Mouse (Mus musculus): ENCODE measurements around the gene Tnfrsf25. TPM values are rescaled to one million over a fixed set of nuclear protein-coding genes. Genes with fewer than 3 reads are reported as not detected.
A peak's percentile ranks its signal among the peaks of the same experiment; 100 is the strongest.

The Tnfrsf25 gene
- total RNA-seq, 2 experiments from 2014 or later, result 1.0 to 1.8 TPM

DNA sequence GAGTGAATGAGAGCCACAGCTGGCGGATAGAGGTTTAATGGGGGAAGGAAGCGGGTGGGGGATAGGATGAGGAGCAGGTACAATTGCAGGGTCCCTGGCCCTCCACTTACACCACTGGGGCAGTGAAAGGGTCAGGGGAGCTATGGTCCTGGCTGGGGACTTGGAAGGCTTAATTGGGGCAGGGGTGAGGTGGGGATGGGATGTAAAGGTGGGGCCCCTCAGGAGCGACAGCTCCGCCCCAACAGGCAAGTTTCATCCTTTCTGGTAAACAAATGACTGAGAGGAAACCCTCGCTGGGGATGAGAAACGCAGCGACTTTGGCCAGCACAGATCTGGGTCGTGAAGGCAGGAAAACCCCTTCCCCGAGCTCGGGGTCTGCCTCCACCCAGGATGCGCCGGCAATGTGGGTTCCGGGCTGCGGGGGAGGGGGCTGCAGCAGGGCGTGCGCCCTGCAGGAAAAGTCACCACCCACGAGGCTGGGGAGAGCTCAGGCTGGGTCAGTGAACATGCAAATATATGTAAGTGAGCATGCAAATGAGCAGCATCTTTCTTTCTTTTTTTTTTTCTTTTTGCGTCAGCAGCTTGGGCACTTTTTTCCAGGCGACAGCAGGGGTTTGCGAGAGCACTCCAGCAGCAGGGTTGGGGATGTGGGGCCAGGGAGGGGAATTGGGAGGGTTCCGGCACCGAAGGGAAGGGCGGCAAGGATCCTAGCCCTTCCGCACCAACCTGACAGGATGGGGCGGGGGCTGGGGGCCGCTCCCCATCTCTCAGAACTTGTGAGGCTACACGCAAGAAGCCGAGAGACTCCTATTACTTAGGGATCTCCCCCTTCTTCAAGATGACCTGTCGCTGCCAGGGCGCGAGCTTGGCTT is 4.8 kb downstream of the Tnfrsf25 start:
- DNase-seq (ENCODE audit: low spot score), result no peak

- no peak for DNase-seq (ENCODE audit: low spot score)
Measured at GRCm38 (mm10) chr4:152121183-152121505, 5.4 kb downstream of the Tnfrsf25 start.

GRCm38 (mm10) chr4:152124361-152124961 is 8.7 kb downstream of the Tnfrsf25 start:
- DNase-seq (ENCODE audit: low spot score), result no peak

DNA sequence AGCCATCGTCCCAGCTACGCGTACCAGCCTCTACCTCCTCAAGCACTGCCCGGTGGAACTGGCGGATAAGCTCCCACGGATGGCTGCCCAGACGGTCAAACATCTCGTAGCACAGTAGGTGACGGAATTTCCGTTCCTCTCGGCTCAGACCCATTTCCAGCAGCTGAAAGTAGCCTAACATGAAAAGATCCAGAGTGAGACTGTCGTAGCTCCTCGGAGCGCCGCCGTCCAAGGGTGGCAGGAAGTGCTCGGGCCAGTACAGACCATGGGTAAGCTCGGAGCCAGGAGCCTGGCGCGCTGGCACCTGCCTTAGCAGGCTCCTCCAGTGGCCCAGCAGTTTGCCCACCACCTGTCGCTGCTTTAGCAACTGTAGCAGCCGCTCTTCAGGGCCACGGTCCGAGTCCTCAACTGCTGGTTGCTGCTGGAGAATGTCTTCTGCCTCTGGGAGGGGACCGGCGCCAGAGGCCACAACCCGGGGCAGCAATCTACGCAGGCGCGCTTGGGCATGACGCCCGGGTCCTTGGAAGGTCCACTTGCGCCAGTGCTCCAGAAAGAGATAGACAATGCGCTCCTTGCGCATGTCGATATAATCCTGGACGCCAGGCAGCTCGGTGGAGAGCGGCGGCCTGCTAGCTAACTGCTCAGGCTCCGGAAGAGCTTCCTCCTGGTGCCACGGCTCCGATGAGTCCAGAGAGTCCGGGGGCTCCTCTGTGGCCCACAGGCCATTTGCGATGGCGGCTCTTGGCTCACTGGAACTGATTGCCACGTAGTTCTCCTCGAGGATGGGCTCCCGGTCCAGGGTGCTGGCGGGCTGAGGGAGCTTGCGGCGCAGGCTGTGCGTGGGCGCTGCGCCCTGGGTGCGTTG is 9.7 kb downstream of the Tnfrsf25 start:
- DNase-seq (ENCODE audit: low spot score), result peak; percentile 64

DNA sequence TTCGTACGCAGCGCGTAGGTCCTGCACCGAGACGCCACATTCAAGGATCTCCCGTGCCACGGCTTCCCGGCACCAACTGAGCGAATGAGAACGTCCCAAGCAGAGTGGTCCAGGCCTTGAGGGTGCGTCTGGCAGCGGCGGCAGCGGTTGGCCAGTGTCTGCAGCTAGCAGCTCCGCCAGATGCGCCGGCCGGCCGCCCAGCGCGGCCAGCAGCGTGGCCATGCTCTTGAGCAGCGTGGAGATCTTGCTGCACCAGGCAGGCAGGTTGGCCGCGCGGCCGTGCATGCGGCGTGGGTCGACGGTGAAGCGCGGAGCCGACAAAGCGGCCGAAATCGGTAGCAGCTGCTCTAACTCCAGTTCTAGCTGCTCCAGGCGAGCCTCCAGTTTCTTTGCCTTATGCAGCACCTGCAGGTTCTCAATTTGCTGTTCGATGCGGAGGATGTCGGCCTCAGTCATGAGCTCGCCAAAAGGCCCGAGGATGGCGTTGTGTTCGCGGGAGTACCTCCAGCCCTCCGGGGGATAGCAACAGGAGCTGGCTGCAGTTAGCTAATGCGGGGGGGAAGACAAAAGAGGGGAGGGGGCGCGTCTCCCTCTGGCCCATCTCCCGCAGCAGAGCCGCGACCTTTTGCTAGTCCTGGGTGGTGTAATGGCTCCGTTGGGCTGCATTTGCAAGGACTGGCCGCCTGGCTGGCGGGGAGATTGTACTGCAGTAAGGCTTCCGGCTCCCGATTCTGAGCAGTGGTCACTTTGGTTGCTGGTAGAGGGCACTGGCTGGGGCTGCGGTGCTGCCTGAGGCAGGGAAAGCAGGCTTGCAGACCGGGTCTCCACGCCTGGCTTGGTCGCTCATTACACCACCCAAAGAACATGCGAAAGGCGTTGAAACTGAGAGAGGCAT is 10.5 kb downstream of the Tnfrsf25 start:
- no peak for DNase-seq (ENCODE audit: low spot score)

DNA sequence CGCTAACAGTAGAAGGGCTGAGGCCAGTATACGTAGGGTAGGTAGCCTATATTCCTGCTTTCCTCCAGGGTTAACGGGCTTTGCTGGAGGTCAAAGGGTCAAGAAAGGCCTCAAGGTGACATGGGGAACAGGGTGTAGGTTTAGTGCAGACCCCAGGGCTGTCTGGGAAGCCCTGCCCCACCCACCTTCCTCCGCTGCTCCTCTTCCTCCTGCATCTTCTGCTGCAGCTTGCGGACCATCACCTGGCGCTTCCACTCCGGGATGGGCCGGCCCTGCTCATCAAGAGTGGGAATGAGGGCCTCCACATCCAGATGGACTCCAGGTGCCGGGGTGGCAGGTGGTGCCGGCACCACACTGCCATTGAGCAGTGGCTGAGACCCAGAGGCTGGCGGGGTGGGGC is 12.2 kb downstream of the Tnfrsf25 start:
- no peak for DNase-seq (ENCODE audit: low spot score)

DNA sequence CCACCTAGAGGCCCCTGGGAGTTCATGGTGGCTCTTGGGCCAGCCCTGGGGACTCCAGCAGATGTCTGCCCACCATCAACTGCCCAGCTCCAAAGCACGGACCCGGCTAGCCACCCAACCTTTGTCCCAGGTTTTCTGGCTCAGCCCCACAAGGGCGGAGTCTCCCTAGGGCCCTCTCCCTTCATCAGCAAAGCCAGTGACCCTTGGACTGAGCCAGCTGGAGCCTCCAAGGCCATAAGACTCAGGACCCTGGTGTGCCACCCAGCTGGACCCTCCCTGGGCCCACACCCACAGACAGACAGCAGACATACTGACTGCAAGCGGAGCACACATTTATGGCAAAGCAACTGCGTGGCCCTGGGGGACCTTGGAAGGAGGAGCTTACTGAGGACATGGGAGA is 13.1 kb downstream of the Tnfrsf25 start:
- no peak for DNase-seq (ENCODE audit: low spot score)

GRCm38 (mm10) chr4:152129395-152129930 is 13.7 kb downstream of the Tnfrsf25 start:
- no peak for DNase-seq (ENCODE audit: low spot score)

DNA sequence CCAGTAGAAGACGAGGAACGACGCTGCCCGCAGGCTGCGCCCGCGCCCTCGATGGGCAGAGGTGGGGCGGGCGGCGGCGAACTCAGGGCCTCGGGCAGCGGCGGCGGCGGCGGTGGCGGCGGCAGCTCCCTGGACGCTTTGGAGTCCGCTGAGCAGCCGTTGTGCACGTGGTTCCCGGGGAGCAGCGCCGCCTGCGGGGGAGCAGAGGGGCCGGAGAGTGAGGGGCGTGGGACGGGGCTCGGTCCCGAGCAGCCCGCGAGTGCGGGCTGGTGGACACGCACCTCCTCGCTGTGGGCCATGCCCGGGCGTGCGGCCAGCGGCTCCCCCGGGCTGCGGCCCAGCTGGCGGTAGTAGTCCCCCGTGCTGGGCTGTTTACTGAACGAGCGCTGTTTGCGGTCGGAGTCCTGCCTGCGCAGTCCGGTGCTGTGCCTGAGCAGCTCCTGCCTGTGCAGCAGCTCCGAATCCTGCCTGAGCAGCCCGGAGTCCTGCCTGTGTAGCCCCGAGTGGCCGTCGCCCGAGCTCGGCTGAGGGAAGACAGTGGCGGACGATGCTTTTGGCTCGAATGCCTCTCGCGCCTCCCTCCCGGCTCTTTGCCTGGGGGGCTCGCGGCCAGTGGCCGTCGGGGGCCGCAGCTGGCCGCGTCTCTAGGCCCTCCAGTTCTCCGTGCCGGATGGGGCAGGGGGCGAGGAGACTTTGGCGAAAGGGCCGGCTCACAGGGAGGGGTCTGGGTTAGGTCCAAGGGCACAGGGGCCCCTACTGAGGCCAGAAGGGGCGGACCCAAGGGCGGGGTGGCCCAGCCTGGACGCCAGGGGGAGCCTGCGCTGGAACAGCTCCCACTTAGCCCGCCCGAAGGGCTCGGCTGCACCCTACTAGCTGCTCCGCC is 15.3 kb downstream of the Tnfrsf25 start:
- peak; percentile 48 for DNase-seq (ENCODE audit: low spot score)

- no peak for DNase-seq (ENCODE audit: low spot score)
Measured at GRCm38 (mm10) chr4:152131809-152132771, 16.4 kb downstream of the Tnfrsf25 start.

DNA sequence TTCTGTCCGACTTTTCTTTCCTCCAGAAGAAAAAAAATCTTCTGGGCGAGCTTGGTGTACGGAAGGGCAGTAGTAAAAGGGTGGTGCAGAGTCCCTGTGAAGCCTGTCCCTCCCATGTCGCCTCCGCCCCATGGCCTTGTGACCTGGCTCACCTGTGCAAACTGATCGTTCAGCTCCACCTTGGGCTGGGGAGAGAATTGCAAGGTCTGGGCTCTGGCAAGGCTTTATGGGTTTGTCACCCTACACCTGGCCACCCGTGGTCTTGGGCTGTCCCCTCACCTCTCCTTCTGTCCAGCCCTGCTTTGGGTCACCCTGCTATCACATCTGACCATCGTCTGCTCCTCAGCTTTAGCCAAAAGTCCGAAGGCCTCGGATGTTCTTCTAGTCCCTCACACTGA is 17.0 kb downstream of the Tnfrsf25 start:
- no peak for DNase-seq (ENCODE audit: low spot score)

- DNase-seq (ENCODE audit: low spot score), result no peak
Measured at GRCm38 (mm10) chr4:152133213-152133612, 17.5 kb downstream of the Tnfrsf25 start.

- no peak for DNase-seq (ENCODE audit: low spot score)
Measured at GRCm38 (mm10) chr4:152134507-152134906, 18.8 kb downstream of the Tnfrsf25 start.

DNA sequence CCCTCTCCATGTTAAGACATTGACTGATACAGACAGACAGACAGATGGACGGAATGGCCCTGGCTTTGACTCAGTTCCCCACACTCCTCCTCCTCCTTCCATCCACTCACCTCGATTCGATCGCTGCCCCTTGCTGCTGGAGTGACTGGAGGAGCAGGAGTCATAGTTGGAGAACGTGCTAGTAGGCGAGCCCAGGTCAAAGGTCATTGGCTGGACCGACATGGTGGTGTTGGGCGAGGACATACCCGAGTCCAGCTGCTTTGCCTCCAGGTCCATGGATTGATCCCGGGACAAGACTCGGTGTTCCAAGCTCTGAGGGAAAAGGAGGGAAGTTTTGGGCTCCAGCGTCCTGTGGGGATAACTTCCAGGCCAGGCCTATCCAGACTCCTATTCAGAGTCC is 19.6 kb downstream of the Tnfrsf25 start:
- DNase-seq (ENCODE audit: low spot score), result no peak

GRCm38 (mm10) chr4:152136112-152136875 is 20.6 kb downstream of the Tnfrsf25 start:
- no peak for DNase-seq (ENCODE audit: low spot score)

DNA sequence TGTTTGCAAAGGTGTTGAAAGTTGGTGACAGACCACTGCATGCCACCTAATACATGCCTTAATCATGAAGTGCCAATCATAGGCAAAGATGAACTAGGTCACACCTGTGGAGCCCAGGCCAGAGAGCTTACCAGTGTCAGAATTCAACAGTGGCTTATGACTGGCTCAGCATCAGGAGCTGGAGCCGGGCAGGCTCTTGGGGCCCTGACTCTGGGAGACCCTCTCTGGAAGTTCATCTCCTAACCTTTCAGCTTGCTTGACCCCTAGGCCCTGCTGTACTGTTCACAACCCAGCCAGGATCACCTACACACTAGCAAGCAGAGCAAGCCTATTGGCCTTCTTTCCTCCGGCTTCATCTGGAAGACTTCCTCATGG is 21.1 kb downstream of the Tnfrsf25 start:
- DNase-seq (ENCODE audit: low spot score), result no peak

DNA sequence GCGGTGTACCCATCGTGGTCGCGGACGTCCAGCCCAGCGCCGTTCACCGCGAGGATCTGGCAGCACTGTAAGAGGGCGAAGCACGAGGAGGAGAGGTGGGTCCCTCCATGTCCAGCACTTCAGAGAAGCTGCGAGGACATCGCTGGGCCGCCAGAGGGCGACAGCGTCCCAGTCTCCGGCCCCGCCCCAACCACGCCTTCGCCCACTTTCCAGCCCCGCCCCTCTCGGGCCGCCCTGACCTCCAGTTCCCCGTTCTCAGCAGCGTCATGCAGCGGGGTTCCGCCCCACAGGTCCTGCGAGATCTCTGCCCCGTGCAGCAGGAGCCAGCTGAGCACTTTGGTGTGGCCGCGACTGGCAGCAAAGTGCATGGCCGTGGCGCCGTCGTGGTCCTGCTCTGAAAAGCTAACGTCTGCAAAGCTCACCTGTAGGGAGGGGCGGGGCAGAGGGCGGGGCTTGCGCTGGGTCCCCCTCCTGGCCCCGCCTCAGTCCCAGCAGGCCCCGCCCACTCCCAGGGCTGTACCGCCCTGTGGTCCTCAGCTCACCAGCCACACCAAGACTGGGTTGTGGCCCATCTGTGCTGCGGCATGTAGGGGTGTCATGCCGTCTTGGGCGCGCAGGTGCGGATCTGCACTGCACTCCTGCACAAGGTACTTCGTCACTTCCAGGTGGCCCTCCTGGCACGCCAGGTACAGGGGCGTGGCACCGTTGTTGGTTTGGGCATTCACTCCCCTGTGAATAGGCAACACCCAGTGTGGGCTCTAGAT is 22.9 kb downstream of the Tnfrsf25 start:
- DNase-seq (ENCODE audit: low spot score), result peak; percentile 91
